Mouse (Mus musculus) lung, postnatal 36 days (tissue): ENCODE results near the gene Lnx1.

Source experiments
- DNase-seq: peaks from one replicate; pipeline ENCODE4 v3.0.0; 2022; ENCODE audit warnings: mixed read lengths

Lnx1 gene

GRCm38 (mm10) chr5:74702766-74703165, at the start of gene Lnx1:
TSS of gene Lnx1 (minus strand) at chr5:74702912.
- peak; percentile 74 for DNase-seq

- no peak for DNase-seq
Observed at GRCm38 (mm10) chr5:74750501-74750900, 47.8 kb upstream of the Lnx1 start.

GRCm38 (mm10) chr5:74747476-74747875, 44.8 kb upstream of the Lnx1 start:
- peak; percentile 10 for DNase-seq

- DNase-seq, result no peak
Observed at GRCm38 (mm10) chr5:74740951-74741350, 38.2 kb upstream of the Lnx1 start.

GRCm38 (mm10) chr5:74739435-74739834, 36.7 kb upstream of the Lnx1 start:
- no peak for DNase-seq

- DNase-seq, result peak; percentile 83
Observed at GRCm38 (mm10) chr5:74738312-74738711, 35.6 kb upstream of the Lnx1 start.

- no peak for DNase-seq
Observed at GRCm38 (mm10) chr5:74733885-74734558, 31.3 kb upstream of the Lnx1 start.

GRCm38 (mm10) chr5:74732613-74733012, 29.9 kb upstream of the Lnx1 start:
- DNase-seq, result peak; percentile 72

- no peak for DNase-seq
Observed at GRCm38 (mm10) chr5:74730601-74731000, 27.9 kb upstream of the Lnx1 start.

- DNase-seq, result peak; percentile 8
Observed at GRCm38 (mm10) chr5:74729567-74729966, 26.9 kb upstream of the Lnx1 start.

- DNase-seq, result no peak
Observed at GRCm38 (mm10) chr5:74728186-74728585, 25.5 kb upstream of the Lnx1 start.

- no peak for DNase-seq
Observed at GRCm38 (mm10) chr5:74727319-74727718, 24.6 kb upstream of the Lnx1 start.

- DNase-seq, result no peak
Observed at GRCm38 (mm10) chr5:74725541-74725940, 22.8 kb upstream of the Lnx1 start.

GRCm38 (mm10) chr5:74721816-74722215, 19.1 kb upstream of the Lnx1 start:
- no peak for DNase-seq

GRCm38 (mm10) chr5:74720661-74721060, 17.9 kb upstream of the Lnx1 start:
- no peak for DNase-seq

- no peak for DNase-seq
Observed at GRCm38 (mm10) chr5:74716165-74716564, 13.5 kb upstream of the Lnx1 start.

- no peak for DNase-seq
Observed at GRCm38 (mm10) chr5:74712811-74713210, 10.1 kb upstream of the Lnx1 start.

GRCm38 (mm10) chr5:74711988-74712387, 9.3 kb upstream of the Lnx1 start:
- no peak for DNase-seq

GRCm38 (mm10) chr5:74711056-74711455, 8.3 kb upstream of the Lnx1 start:
- no peak for DNase-seq

GRCm38 (mm10) chr5:74710181-74710580, 7.5 kb upstream of the Lnx1 start:
- DNase-seq, result no peak

- peak; percentile 87 for DNase-seq
Observed at GRCm38 (mm10) chr5:74704460-74704790, 1.7 kb upstream of the Lnx1 start.

GRCm38 (mm10) chr5:74703741-74704459, 1.2 kb upstream of the Lnx1 start:
- peak; percentile 7 for DNase-seq

- no peak for DNase-seq
Observed at GRCm38 (mm10) chr5:74700918-74701317, 1.8 kb downstream of the Lnx1 start.

GRCm38 (mm10) chr5:74699673-74700072, 3.0 kb downstream of the Lnx1 start:
- no peak for DNase-seq

GRCm38 (mm10) chr5:74697534-74697933, 5.2 kb downstream of the Lnx1 start:
- DNase-seq, result no peak
